Mouse (Mus musculus) brain, embryonic 14.5 days (tissue): ENCODE measurements at regions not wholly inside any gene's neighbourhood (a gene's known extent, or its start where the extent isn't known, plus 50 kb on each side); places are given as distances from the start of the nearest gene placed in this dataset.

Experiments used
- CTCF ChIP-seq: fragments of 200-500 bp; IDR thresholded peaks from 2 replicates; pipeline ENCODE4 v1.5.1; 2012; ENCODE audit warnings: inconsistent platforms, mild to moderate bottlenecking, moderate library complexity, borderline replicate concordance; ENCODE audit not compliant: insufficient read depth, insufficient read length; ENCODE audit errors: extremely low read depth
- POLR2A ChIP-seq: fragments of 200-500 bp; IDR thresholded peaks from 2 replicates; pipeline ENCODE4 v1.6.1; 2012; ENCODE audit warnings: mild to moderate bottlenecking, inconsistent platforms, borderline replicate concordance; ENCODE audit not compliant: poor library complexity, insufficient read depth, insufficient read length, severe bottlenecking; ENCODE audit errors: extremely low read depth

- TF ChIP-seq CTCF (no peak), POLR2A (no peak)
These were observed 81.7 kb downstream of the Cxcl12 start for GRCm38 (mm10) chr6:117250051-117250450.
